Mouse (Mus musculus): ENCODE data around the gene Tyw1. TPM values are rescaled to one million over a fixed set of nuclear protein-coding genes. Genes with fewer than 3 reads are reported as not detected.
A peak's percentile ranks its signal among the peaks of the same experiment; 100 is the strongest.

The Tyw1 gene
- polyA plus RNA-seq, 1 experiment from 2014 or later: 10.9 TPM

DNA sequence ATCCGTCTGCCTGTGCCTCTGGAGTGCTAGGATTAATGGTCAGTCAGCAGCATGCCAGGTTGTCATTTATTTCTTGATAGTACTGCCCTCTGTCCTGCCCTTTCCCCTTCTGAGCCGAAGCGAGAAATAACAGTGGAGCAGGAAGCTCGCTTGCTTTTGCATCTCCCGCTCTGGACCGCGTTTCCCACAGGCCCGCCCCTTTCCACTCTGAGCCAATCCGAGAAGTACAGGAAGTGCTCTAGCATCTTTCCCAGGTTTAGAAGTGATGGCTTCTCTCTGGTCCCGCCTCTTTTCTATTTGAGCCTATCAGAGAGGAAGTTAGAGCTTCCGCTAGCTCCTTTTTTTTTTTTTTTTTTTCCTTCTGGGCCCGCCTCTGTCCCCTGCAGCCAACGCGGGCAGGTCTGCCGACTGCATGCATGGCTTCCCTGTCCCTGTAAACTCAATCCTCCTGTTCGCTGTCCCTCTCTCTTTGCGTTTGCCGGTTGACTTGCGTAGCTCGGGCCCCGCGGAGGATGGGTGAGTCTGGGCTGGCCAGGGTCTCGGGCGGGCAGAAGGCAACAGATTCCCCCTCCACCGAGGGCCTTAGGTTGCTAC is 1.4 kb downstream of the Tyw1 start:
- peak overlapping the region; percentile 93 for H3K27ac ChIP-seq (ENCODE audit: low read depth)
- no peak for TF ChIP-seq CTCF (IDR thresholded peaks at IDR 0.05; ENCODE audit: low read depth)
- peak; percentile 64; the same call in 1 of the 2 replicates for TF ChIP-seq EP300 (IDR thresholded peaks at IDR 0.05; ENCODE audit: low read depth)
- ATAC-seq (peak; percentile 89), DNase-seq (peak; percentile 93)
- H3K4me3 ChIP-seq (ENCODE audit: low read depth, low read length): peak overlapping the region; percentile 66
- no peaks in the 10 kb centered on the region for H3K9me3 ChIP-seq (ENCODE audit: low read length)
- peaks cover 19% of the 10 kb centered on the region for H3K36me3 ChIP-seq (replicated peaks; ENCODE audit: insufficient read depth, low read length)
- peaks cover 11% of the 10 kb centered on the region for H3K4me1 ChIP-seq (ENCODE audit: insufficient read depth)
- H3K9ac ChIP-seq (replicated peaks): peak overlapping the region; percentile 73
- H3K27me3 ChIP-seq (ENCODE audit: insufficient read depth, low read length): no peaks in the 10 kb centered on the region
- peak overlapping the region; percentile 84 for H3K4me2 ChIP-seq (ENCODE audit: low read depth, low read length)
- WGBS (ENCODE audit: insufficient replicate concordance): under 1% methylated on average over 25 of the region's 25 CpGs

DNA sequence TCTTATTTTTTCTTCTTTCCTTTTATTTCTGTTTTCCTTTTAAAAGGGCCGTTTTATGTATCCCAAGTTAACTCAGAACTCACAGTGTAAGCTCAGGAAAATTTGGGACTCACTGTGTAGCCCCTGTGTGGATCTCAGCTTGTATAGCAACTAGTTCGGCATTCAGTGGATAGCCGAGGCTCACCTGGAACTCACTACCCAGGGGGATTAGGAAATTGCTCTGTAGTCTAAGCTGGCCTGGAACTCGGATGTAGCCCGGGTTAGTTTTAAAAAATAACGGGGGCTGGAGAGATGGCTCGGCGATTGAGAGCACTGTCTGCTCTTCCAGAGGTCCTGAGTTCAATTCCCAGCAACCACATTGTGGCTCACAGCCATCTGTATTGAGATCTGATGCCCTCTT is 1.9 kb downstream of the Tyw1 start:
- peaks cover 14% of the 10 kb centered on the region for H3K36me3 ChIP-seq (replicated peaks; ENCODE audit: insufficient read depth, low read length)
- WGBS (ENCODE audit: insufficient replicate concordance): 3% methylated on average over 8 of the region's 8 CpGs
- ATAC-seq (no peak), DNase-seq (no peak)
- H3K9me3 ChIP-seq (ENCODE audit: low read length): no peaks in the 10 kb centered on the region
- peak overlapping the region; percentile 84 for H3K4me2 ChIP-seq (ENCODE audit: low read depth, low read length)
- peaks cover 11% of the 10 kb centered on the region for H3K4me1 ChIP-seq (ENCODE audit: insufficient read depth)
- peak overlapping the region; percentile 66 for H3K4me3 ChIP-seq (ENCODE audit: low read depth, low read length)
- H3K9ac ChIP-seq (replicated peaks): peak overlapping the region; percentile 73
- TF ChIP-seq CTCF (IDR thresholded peaks at IDR 0.05; ENCODE audit: low read depth) (no peak), EP300 (IDR thresholded peaks at IDR 0.05; ENCODE audit: low read depth) (no peak)
- peak overlapping the region; percentile 63 for H3K27ac ChIP-seq (ENCODE audit: low read depth)
- no peaks in the 10 kb centered on the region for H3K27me3 ChIP-seq (ENCODE audit: insufficient read depth, low read length)

DNA sequence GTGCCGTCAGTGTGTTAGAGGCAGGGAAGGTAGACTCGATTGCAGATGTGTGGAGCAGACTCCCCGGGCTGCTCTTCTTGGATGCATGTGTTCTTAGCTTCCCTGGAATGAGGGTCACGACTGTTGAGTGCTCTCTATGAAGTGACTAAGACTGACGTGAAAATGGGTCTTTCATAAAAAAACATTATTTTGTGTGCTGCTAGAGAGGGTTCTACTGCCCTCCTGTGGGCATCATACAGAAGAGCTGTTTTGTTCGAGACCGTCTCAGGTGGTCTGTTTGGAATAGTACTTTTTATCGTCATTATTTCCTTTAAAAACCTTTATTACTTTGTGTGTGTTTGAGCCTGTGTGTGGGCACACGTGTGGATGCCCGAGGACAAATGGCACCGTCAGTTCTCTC is 8.0 kb downstream of the Tyw1 start:
- no peak overlapping the region for H3K27ac ChIP-seq (ENCODE audit: low read depth)
- WGBS (ENCODE audit: insufficient replicate concordance): 72% methylated on average over 11 of the region's 11 CpGs
- H3K9ac ChIP-seq (replicated peaks): no peak overlapping the region
- H3K9me3 ChIP-seq (ENCODE audit: low read length): no peaks in the 10 kb centered on the region
- DNase-seq (no peak), ATAC-seq (no peak)
- H3K4me2 ChIP-seq (ENCODE audit: low read depth, low read length): no peak overlapping the region
- no peaks in the 10 kb centered on the region for H3K27me3 ChIP-seq (ENCODE audit: insufficient read depth, low read length)
- peaks cover 22% of the 10 kb centered on the region for H3K36me3 ChIP-seq (replicated peaks; ENCODE audit: insufficient read depth, low read length)
- no peak overlapping the region for H3K4me3 ChIP-seq (ENCODE audit: low read depth, low read length)
- H3K4me1 ChIP-seq (ENCODE audit: insufficient read depth): no peaks in the 10 kb centered on the region
- peak; percentile 39 for TF ChIP-seq CTCF (IDR thresholded peaks at IDR 0.05; ENCODE audit: low read depth)
- TF ChIP-seq EP300 (IDR thresholded peaks at IDR 0.05; ENCODE audit: low read depth): no peak

DNA sequence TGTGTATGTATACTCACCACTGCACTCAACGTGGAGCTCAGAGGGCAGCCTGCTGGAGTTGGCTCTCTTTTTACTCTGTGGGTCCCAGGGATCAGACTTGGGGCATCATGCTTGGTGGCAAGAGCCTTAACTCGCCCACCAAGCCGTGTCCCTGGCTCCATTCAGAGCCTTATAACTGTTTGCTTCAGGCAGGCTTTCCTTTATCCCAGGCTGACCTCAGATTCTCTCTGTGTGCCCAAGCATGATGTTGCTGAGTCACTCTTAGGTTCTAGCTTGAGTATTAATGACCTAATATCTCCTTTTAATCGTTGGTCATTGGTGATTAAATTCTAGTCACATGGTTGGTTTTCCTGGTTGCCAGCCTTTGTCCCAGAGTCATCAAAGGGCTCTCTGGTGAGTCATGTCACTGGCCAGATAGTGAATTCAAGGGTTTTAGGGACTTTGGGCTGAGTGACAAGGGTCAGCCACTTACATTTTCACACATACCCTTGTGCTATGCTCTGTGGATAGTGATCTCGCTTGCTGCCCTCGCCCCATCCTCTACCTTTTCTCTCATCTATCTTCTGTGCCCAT is 9.1 kb downstream of the Tyw1 start:
- no peak for ATAC-seq

DNA sequence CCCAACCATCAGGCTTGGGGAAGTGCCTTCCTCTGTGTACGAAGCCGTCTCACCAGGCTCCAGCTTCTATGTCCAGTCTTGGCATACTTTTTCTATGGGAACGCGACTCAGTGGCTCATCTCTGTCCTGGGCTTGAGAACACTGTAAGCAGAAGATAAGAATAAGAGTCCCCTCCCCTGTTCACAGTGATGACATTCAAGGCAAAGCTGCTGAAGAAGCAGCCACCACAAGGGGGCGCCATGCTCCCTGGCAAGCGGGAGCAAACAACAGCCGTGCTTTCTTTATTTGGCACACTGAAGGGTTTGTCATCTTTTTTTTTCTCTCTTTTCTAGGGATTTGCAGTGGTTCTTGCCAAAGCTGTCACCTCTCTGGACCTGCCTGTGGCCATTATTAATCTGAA is 11.2 kb downstream of the Tyw1 start:
- peaks cover 39% of the 10 kb centered on the region for H3K36me3 ChIP-seq (replicated peaks; ENCODE audit: insufficient read depth, low read length)
- no peaks in the 10 kb centered on the region for H3K27me3 ChIP-seq (ENCODE audit: insufficient read depth, low read length)
- H3K4me2 ChIP-seq (ENCODE audit: low read depth, low read length): no peak overlapping the region
- no peaks in the 10 kb centered on the region for H3K9me3 ChIP-seq (ENCODE audit: low read length)
- peak; percentile 73 for DNase-seq
- H3K9ac ChIP-seq (replicated peaks): no peak overlapping the region
- H3K27ac ChIP-seq (ENCODE audit: low read depth): no peak overlapping the region
- 70% methylated on average over 7 of the region's 7 CpGs for WGBS (ENCODE audit: insufficient replicate concordance)
- peak; percentile 41; the same call in 1 of the 2 replicates for ATAC-seq
- no peak for TF ChIP-seq EP300 (IDR thresholded peaks at IDR 0.05; ENCODE audit: low read depth)
- TF ChIP-seq CTCF (IDR thresholded peaks at IDR 0.05; ENCODE audit: low read depth): peak; percentile 80
- no peak overlapping the region for H3K4me3 ChIP-seq (ENCODE audit: low read depth, low read length)
- H3K4me1 ChIP-seq (ENCODE audit: insufficient read depth): no peaks in the 10 kb centered on the region

More for the DNA sequence above, 9.1 kb downstream of the Tyw1 start:
- TF ChIP-seq EP300 (IDR thresholded peaks at IDR 0.05; ENCODE audit: low read depth): no peak
- TF ChIP-seq CTCF (IDR thresholded peaks at IDR 0.05; ENCODE audit: low read depth): no peak
- H3K27me3 ChIP-seq (ENCODE audit: insufficient read depth, low read length): no peaks in the 10 kb centered on the region
- H3K27ac ChIP-seq (ENCODE audit: low read depth): no peak overlapping the region
- WGBS (ENCODE audit: insufficient replicate concordance): 82% methylated on average over 6 of the region's 6 CpGs
- no peak overlapping the region for H3K4me3 ChIP-seq (ENCODE audit: low read depth, low read length)
- no peaks in the 10 kb centered on the region for H3K4me1 ChIP-seq (ENCODE audit: insufficient read depth)
- DNase-seq: no peak
- H3K9ac ChIP-seq (replicated peaks): no peak overlapping the region
- no peaks in the 10 kb centered on the region for H3K9me3 ChIP-seq (ENCODE audit: low read length)
- no peak overlapping the region for H3K4me2 ChIP-seq (ENCODE audit: low read depth, low read length)
- peaks cover 29% of the 10 kb centered on the region for H3K36me3 ChIP-seq (replicated peaks; ENCODE audit: insufficient read depth, low read length)

DNA sequence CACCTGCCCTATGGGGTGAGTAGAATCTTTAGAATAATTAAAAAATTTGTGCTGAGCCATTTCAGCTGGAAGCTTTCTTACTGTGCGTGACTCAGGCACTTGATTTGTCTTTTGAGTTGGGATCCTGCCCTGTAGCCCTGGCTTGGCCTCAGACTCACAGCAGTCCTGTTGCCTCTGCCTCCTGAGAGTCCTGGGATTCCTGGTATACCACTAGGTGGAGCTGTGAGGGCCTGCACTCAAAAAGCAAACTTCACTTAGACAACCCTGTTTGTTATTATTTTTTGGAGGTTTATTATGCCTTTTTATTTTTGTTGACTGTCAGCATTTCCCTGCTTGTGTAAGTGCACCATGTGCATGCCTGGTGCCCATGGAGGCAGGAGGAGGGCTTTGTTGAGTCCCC is 11.9 kb downstream of the Tyw1 start:
- 92% methylated on average over 1 of the region's 1 CpGs for WGBS (ENCODE audit: insufficient replicate concordance)
- Histone ChIP-seq H3K27ac (ENCODE audit: low read depth) (no peak overlapping the region), H3K27me3 (ENCODE audit: insufficient read depth, low read length) (no peaks in the 10 kb centered on the region), H3K9me3 (ENCODE audit: low read length) (no peaks in the 10 kb centered on the region), H3K4me2 (ENCODE audit: low read depth, low read length) (no peak overlapping the region), H3K4me1 (ENCODE audit: insufficient read depth) (no peaks in the 10 kb centered on the region), H3K36me3 (replicated peaks; ENCODE audit: insufficient read depth, low read length) (peaks cover 41% of the 10 kb centered on the region), H3K4me3 (ENCODE audit: low read depth, low read length) (no peak overlapping the region), H3K9ac (replicated peaks) (no peak overlapping the region)
- TF ChIP-seq EP300 (IDR thresholded peaks at IDR 0.05; ENCODE audit: low read depth): no peak
- peak; percentile 72 for TF ChIP-seq CTCF (IDR thresholded peaks at IDR 0.05; ENCODE audit: low read depth)
- DNase-seq: no peak
- no peak for ATAC-seq

Measured in liver, postnatal 0 days (tissue).